Mouse (Mus musculus) cerebellum, adult 2 months (tissue): Measurements from ENCODE around the gene Msl3l2.

ENCODE experiments used
- CTCF ChIP-seq: fragments of 200-500 bp; IDR thresholded peaks from 2 replicates; pipeline ENCODE4 v1.5.1; 2011; ENCODE audit warnings: low read depth, mild to moderate bottlenecking, control low read depth, low read length, moderate library complexity, borderline replicate concordance; ENCODE audit not compliant: insufficient read depth
- POLR2A ChIP-seq: fragments of 200-500 bp; IDR thresholded peaks from 2 replicates; pipeline ENCODE4 v1.6.1; 2011; ENCODE audit warnings: low read length, control low read depth, borderline replicate concordance; ENCODE audit not compliant: insufficient read depth

- no peak for TF ChIP-seq POLR2A
- no peak for TF ChIP-seq CTCF
These were observed 59.0 kb downstream of the Msl3l2 start for GRCm38 (mm10) chr10:56165758-56166157.
